Mouse (Mus musculus) kidney, postnatal 25 days (tissue): ENCODE data around the gene Lrba.

Source experiments
- DNase-seq, 2 experiments: peaks; one replicate each; pipeline ENCODE4 v3.0.0; 2021; ENCODE audit warnings: mixed read lengths in 2 of 2

The Lrba gene

DNA sequence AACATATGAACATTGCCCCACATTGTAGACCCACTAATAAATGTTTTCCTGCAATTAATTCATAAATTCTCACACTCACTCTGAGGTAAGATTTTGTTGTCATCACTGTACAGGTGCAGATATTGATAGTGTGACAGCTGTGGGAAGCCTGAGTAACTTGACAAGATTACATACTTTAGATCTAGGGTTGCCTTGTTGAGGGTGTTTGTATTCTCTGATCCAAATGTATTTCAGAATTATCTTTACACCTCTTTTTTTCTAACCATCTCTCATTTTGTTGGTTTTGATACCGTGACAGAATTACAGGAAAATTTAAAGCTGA is 336.5 kb downstream of the Lrba start:
- DNase-seq: no peak

- DNase-seq: no peak
These were observed 336.9 kb downstream of the Lrba start for GRCm38 (mm10) chr3:86561396-86561795.

GRCm38 (mm10) chr3:86567312-86567711 is 342.8 kb downstream of the Lrba start:
- no peak for DNase-seq

DNA sequence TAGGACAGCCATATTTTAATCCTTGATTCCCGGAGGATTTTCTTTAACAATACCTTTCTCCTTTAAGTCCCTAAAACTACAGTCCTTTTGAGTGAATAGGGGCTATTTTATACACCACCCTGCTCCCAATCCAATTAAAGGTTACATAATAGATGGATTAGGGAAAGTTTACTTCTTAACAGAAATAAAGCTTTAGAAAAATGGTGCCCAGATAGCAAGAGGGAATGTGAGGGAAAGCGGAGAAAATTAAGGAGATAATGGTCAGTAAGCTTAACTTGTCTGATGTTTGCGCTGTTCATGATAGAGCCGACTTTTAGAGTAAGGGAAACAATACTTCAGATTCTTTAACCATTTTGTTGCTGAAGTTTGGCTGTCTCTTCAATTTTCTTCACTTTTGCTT is 347.0 kb downstream of the Lrba start:
- no peak for DNase-seq

DNA sequence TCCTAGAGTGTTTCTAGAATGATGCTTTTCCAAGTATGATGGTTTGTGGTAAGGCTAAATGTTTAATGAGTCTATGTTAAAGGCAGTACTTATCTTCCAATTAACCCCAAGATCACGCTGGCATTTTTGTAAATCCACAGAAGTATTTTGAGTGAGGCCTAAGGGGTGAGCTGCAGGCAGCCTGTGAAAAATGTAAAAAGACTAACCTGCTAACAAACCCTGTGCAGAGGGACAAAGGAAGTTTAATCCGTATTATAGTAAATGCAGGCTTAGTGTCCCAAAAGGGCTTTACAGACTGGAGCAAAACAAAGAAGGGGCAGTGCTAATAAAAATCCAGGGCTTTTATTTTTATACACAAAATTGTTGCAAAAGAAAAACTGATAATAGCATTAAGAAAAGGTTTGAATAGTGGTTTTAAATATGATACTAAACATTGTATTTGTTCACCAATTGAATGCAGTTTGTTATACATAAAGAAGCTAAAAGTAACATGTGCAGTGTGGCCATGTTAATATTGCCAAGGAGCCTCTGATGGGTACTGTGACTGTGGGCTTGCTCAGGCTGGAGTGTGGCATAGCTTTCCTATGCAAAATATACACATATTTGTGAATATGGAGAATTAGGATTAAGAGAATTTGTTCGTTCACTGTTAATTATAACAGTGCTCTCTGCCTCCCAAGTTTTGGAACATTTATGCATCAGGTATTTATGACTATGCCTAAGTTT is 348.2 kb downstream of the Lrba start:
- DNase-seq: no peak

DNA sequence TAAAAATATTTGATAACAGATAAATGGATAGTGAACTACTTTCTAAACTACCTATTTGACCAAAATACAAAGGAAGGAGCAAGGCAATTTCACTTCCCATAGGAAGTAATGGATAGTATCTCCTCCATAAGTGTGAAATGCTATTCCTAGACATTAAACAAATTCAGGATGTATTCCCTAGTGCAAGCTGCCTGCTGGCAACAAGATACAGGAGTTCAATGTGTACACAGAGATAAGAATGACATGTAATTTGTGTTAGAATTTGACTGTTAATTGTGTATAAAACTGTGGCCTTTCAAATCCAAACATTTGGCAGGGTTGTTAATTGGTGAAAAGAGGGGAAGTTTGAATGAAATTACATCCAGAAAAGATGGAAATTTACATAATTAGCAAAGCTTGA is 350.8 kb downstream of the Lrba start:
- no peak for DNase-seq

- DNase-seq: no peak
These were observed 377.8 kb downstream of the Lrba start for GRCm38 (mm10) chr3:86602284-86602683.

DNA sequence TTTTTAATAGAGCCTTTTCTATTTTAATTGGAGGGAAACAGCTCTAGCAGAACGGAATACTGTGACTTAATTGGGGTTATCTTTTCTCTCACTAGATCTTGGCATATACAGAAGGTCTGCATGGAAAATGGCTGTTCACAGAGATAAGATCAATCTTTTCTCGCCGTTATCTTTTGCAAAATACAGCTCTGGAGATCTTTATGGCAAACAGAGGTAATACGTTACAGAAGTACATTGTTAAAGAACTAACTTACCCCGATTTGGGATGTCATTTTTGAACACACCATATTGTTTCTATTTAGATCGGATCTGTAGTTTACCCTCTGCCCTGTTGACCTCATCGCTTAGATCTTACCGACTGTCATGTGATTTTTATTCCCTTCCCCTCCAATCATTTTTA is 381.3 kb downstream of the Lrba start:
- no peak for DNase-seq

DNA sequence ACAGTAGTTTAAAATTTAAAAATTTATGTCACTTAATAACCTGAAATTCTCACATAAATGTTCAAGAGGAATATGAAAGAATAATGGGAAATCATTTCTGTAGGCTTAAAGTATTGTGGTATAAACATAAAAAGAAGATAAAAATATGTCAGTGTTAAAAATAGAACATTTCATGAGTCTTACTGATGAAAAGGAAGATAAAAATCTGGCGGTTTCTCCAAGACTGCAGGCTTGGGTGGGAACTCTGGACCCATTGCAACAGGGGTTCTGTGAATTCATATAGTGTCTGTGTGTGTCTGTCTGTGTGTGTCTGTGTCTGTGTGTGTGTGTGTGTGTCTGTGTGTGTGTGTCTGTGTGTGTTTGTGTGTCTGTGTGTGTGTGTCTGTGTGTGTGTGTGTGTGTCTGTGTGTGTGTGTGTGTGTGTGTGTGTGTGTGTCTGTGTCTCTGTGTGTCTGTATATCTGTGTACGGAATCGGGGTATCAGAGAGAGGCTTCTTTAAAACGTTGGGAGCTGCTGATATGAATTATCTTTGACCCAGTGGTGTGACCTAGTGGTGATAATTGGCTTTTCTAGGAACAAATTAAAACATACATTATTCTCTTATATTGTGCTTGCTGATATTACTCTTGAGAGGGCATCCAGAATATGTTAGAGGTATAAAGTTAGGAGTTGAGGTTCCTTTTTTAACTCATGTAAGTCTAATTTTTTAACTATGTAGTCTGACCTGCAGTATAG is 402.7 kb downstream of the Lrba start:
- no peak for DNase-seq

- DNase-seq: no peak
These were observed 404.9 kb downstream of the Lrba start for GRCm38 (mm10) chr3:86629379-86629778.

- DNase-seq: no peak
These were observed 411.0 kb downstream of the Lrba start for GRCm38 (mm10) chr3:86635464-86635863.

DNA sequence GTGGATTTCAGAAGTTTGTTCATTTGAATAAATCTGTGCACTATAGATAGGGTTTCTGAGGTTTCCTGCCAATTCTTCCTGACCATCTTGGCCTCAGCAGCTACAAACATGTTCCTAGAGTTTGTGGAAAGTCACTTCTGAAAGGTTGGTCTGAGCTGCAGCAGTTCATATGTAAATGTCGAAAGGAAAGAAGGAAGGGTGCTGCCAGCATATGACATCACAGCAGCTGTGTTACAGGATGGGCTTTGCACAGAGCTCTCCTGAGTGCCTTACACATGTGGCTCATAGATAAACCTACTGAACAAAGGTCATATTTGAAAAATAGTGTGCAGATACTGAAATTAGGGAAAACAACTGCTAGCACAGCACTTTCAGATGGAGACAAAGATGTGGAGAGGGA is 411.5 kb downstream of the Lrba start:
- DNase-seq: no peak

DNA sequence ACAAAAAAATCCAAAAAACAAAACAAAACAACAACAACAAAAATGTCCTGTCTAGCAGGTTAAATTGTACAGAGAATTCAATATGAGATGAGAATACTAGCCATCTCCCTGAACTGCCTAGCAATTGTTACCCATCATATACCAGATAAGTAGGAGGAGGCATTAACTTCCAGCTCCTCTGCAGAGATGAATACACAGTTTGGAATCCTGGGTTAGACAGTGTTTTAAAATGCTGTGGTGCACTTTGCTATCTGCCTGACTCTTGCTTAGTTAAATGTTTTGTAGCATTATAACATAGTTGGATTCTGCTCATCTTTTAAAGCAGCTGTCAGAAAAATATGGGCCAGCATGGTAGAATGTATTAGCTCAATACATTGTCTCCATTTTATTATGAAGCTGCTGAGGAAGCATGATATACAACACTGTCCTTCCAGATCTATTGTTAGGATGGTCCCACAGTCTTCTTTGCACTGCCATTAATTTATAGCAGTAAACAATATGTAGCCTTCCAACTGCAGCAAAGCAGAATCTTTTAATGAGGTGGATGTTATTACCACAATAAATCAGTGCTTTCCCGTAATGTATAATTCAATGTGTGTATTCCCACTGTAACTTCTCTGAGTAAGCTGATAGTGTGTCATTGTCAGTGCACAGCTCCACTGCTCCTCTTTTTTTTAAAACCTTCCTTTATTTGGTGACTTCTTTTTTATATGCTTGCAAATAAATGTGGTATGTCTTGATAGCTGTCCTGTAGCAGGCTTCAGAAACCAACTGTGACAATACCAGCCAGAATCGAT is 414.3 kb downstream of the Lrba start:
- no peak for DNase-seq

GRCm38 (mm10) chr3:86641393-86641792 is 416.9 kb downstream of the Lrba start:
- no peak for DNase-seq

GRCm38 (mm10) chr3:86641796-86642195 is 417.3 kb downstream of the Lrba start:
- DNase-seq: no peak

DNA sequence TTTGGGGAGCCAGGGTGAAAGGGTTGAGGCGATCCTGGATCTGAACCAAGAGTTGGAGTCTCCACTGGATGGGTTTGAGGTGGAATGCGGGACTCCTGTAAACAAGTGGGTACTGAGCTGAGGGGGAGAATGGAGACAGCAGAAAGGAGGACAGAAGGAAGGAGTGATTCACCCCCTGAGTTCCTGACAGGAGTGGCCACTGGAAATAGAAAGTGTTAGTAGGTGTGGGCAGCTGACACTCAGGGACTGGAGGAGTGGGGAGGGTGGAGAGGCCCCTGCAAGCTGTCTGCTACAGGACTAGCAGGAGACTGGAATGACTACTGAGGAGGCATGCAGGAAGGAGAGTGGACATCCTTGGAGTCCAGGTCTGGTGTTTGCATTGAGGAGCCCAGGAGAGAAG is 422.3 kb downstream of the Lrba start:
- no peak for DNase-seq

DNA sequence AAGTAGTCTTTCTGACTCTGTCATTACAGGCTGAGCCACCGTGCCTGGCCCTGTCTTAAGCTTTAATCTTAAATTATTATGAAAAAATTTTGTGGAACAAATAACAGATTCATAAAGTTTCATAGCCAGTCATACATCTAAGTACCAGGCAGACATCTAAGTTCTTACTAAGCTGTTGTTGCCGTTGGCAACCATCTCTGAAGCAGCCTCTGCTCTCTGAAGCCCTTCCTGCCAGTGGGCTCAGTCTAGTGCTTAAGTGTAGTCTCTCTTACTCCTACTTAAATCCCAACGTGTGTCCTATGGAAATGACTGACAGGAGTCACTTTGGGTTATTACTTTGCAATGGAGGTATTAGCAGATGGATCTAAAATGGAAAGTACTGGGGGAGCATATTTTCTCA is 426.5 kb downstream of the Lrba start:
- no peak for DNase-seq

- DNase-seq: no peak
These were observed 434.8 kb downstream of the Lrba start for GRCm38 (mm10) chr3:86659326-86659725.

- DNase-seq: no peak
These were observed 439.9 kb downstream of the Lrba start for GRCm38 (mm10) chr3:86664399-86664798.

- DNase-seq: no peak
These were observed 443.7 kb downstream of the Lrba start for GRCm38 (mm10) chr3:86668146-86668545.

GRCm38 (mm10) chr3:86677573-86678155 is 453.2 kb downstream of the Lrba start:
- no peak for DNase-seq

- no peak for DNase-seq
These were observed 463.2 kb downstream of the Lrba start for GRCm38 (mm10) chr3:86687571-86688209.

GRCm38 (mm10) chr3:86688438-86688837 is 464.0 kb downstream of the Lrba start:
- DNase-seq: no peak
